Mouse (Mus musculus) MEL (cell line): ENCODE data around the gene 3110082I17Rik.

ENCODE experiments used
- CHD2 ChIP-seq: IDR thresholded peaks from 2 replicates; pipeline ENCODE4 v1.6.1; 2011; ENCODE audit warnings: low read length, improper control_type of control experiment
- CTCF ChIP-seq, 3 experiments: IDR thresholded peaks in 2 of 3; conservative IDR thresholded peaks in 1 of 3; 2 replicates each; pipeline ENCODE4 v1.5.1; 2011 to 2012; ENCODE audit warnings: low read length in 3 of 3, low read depth in 2 of 3, mild to moderate bottlenecking in 2 of 3, improper control_type of control experiment in 1 of 3, inconsistent platforms in 1 of 3, mixed read lengths in 1 of 3, moderate library complexity in 1 of 3; ENCODE audit not compliant: control insufficient read depth in 1 of 3, insufficient read depth in 1 of 3, poor library complexity in 1 of 3, severe bottlenecking in 1 of 3
- MAX ChIP-seq: IDR thresholded peaks from 2 replicates; pipeline ENCODE4 v1.6.1; 2011; ENCODE audit warnings: low read length, improper control_type of control experiment
- MEF2A ChIP-seq: IDR thresholded peaks from 2 replicates; pipeline ENCODE4 v1.6.1; 2014; ENCODE audit warnings: low read depth, mild to moderate bottlenecking, inconsistent platforms, low read length, improper control_type of control experiment; ENCODE audit not compliant: poor library complexity, insufficient replicate concordance, severe bottlenecking; ENCODE audit errors: extremely low read depth
- NELFE ChIP-seq: IDR thresholded peaks from 2 replicates; pipeline ENCODE4 v1.6.1; 2011; ENCODE audit warnings: low read depth, low read length, improper control_type of control experiment
- POLR2A ChIP-seq, 2 experiments: IDR thresholded peaks; 2 replicates each; pipeline ENCODE4 v1.6.1; 2011 to 2012; ENCODE audit warnings: low read length in 2 of 2, mild to moderate bottlenecking in 2 of 2, control low read depth in 1 of 2, improper control_type of control experiment in 1 of 2, low read depth in 1 of 2, moderate library complexity in 1 of 2; ENCODE audit not compliant: control insufficient read depth in 1 of 2, insufficient read depth in 1 of 2, poor library complexity in 1 of 2
- TAL1 ChIP-seq: IDR thresholded peaks from 2 replicates; pipeline ENCODE4 v1.6.1; 2012; ENCODE audit warnings: mild to moderate bottlenecking, inconsistent platforms, low read length, moderate library complexity, mixed read lengths
- UBTF ChIP-seq: IDR thresholded peaks from 2 replicates; pipeline ENCODE4 v1.6.1; 2012; ENCODE audit warnings: low read depth, mild to moderate bottlenecking, inconsistent platforms, low read length, improper control_type of control experiment, moderate library complexity, borderline replicate concordance; ENCODE audit not compliant: insufficient read depth
- USF2 ChIP-seq, 2 experiments: IDR thresholded peaks; 2 replicates each; pipeline ENCODE4 v1.6.1; 2011 to 2012; ENCODE audit warnings: improper control_type of control experiment in 2 of 2, low read length in 2 of 2, borderline replicate concordance in 1 of 2, inconsistent platforms in 1 of 2, low read depth in 1 of 2, mild to moderate bottlenecking in 1 of 2; ENCODE audit not compliant: insufficient read depth in 1 of 2
- ZC3H11A ChIP-seq: IDR thresholded peaks from 2 replicates; pipeline ENCODE4 v1.6.1; 2012; ENCODE audit warnings: low read depth, mild to moderate bottlenecking, inconsistent platforms, low read length, improper control_type of control experiment
- ZMIZ1 ChIP-seq: IDR thresholded peaks from 2 replicates; pipeline ENCODE4 v1.6.1; 2012; ENCODE audit warnings: low read depth, mild to moderate bottlenecking, inconsistent platforms, low read length, improper control_type of control experiment, moderate library complexity

- 0 out of 2 replicates have a peak, but pooled peaks have one; percentile 23 for TF ChIP-seq ZMIZ1
- TF ChIP-seq POLR2A (IDR thresholded peaks at IDR 0.05; ENCODE audit: control insufficient read depth in 1 of 2, insufficient read depth in 1 of 2, low read depth in 1 of 2, low read length in 2 of 2, poor library complexity in 1 of 2): peak in 1 of 2 experiments; percentile 2; a peak in 1 of 4 replicates
- no peak for TF ChIP-seq CTCF (IDR thresholded peaks at IDR 0.05 in 2 of 3, conservative IDR thresholded peaks at IDR 0.05 in 1 of 3; ENCODE audit: control insufficient read depth in 1 of 3, insufficient read depth in 1 of 3, low read depth in 2 of 3, low read length in 3 of 3, poor library complexity in 1 of 3, severe bottlenecking in 1 of 3)
- peak; percentile 98 for TF ChIP-seq MEF2A
- TF ChIP-seq MAX: no peak
- TF ChIP-seq UBTF: no peak
- no peak for TF ChIP-seq NELFE
- TF ChIP-seq ZC3H11A: no peak
- TF ChIP-seq TAL1: peak; percentile 73
- TF ChIP-seq USF2 (IDR thresholded peaks at IDR 0.05; ENCODE audit: borderline replicate concordance in 1 of 2, insufficient read depth in 1 of 2, low read depth in 1 of 2, low read length in 2 of 2): no peak
- TF ChIP-seq CHD2: no peak
These were observed 78.5 kb downstream of the 3110082I17Rik start for GRCm38 (mm10) chr5:139381586-139382513.
